ENCODE assay signal across 17 mouse cellular contexts in the genomic region with DNA sequence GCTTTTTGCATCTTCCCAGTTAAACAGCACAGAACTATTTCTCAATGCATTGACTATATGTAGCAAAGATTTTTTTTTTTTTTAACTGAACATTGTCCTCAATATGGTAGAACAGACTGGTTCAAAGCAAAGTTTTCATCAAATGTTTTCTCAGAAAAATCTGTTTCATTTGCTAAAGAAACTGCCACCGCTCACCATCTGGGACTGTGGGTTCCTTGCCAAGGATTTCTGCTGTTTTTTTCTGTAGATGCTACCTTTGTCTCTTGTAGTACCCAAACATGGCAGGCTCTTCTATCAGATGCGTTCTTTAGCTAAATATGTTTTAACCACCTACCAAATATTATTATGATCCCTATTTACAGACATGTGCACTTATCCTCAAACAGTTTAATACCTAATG.
DNase-seq lines count a peak whose midpoint lies in the region; ATAC-seq lines count a peak whose summit lies in the region.
"Had no signal": no experiment of that assay in that cellular context is flagged by ENCODE, and none has a peak within 500 bp of the region (broad histone marks: within the 10 kb centered on the region; RNA-seq: fewer than 3 reads in every experiment).

No protein-coding gene starts in this region.

- no peaks in the 10 kb centered on the region for H3K9me3 ChIP-seq in forebrain, embryonic 15.5 days
- H3K9me3 ChIP-seq in forebrain, embryonic 12.5 days: no peaks in the 10 kb centered on the region
- H3K9me3 ChIP-seq: embryonic facial prominence, embryonic 15.5 days; heart, embryonic 15.5 days; hindbrain, embryonic 12.5 days; intestine, embryonic 15.5 days had no signal

- no peaks in the 10 kb centered on the region for H3K36me3 ChIP-seq in forebrain, embryonic 15.5 days
- no peaks in the 10 kb centered on the region for H3K36me3 ChIP-seq in forebrain, embryonic 12.5 days (replicated peaks)
- H3K36me3 ChIP-seq: embryonic facial prominence, embryonic 15.5 days; heart, embryonic 15.5 days; hindbrain, embryonic 12.5 days; intestine, embryonic 15.5 days had no signal

- H3K4me1 ChIP-seq in forebrain, embryonic 15.5 days: no peaks in the 10 kb centered on the region
- no peaks in the 10 kb centered on the region for H3K4me1 ChIP-seq in forebrain, embryonic 12.5 days
- H3K4me1 ChIP-seq: embryonic facial prominence, embryonic 15.5 days; heart, embryonic 15.5 days; hindbrain, embryonic 12.5 days; intestine, embryonic 15.5 days had no signal

- ATAC-seq in forebrain, embryonic 15.5 days (replicated peaks): peak; percentile 53; the same call in 1 of the 2 replicates
- ATAC-seq in forebrain, embryonic 12.5 days (ENCODE audit: low FRiP score): no peak
- ATAC-seq: intestine, embryonic 15.5 days had no signal

- H3K27me3 ChIP-seq in forebrain, embryonic 15.5 days: no peaks in the 10 kb centered on the region
- H3K27me3 ChIP-seq in forebrain, embryonic 12.5 days: no peaks in the 10 kb centered on the region
- H3K27me3 ChIP-seq: embryonic facial prominence, embryonic 15.5 days; heart, embryonic 15.5 days; hindbrain, embryonic 12.5 days; intestine, embryonic 15.5 days had no signal

- H3K27ac ChIP-seq in forebrain, embryonic 15.5 days (replicated peaks): no peak overlapping the region
- no peak overlapping the region for H3K27ac ChIP-seq in forebrain, embryonic 12.5 days
- H3K27ac ChIP-seq: embryonic facial prominence, embryonic 15.5 days; heart, embryonic 15.5 days; hindbrain, embryonic 12.5 days; intestine, embryonic 15.5 days had no signal

- peak; percentile 50 for DNase-seq in brain, embryonic 18.5 days (ENCODE audit: low read depth, low spot score)
- DNase-seq in layer of hippocampus, adult 18-20 months (ENCODE audit: low spot score in 2 of 2): peak; percentile 25 to 70
- DNase-seq in right cerebral cortex, adult 2 months (ENCODE audit: low spot score in 2 of 2): peak; percentile 18 to 50
- DNase-seq in urinary bladder, postnatal 36 days (ENCODE audit: low spot score in 2 of 2): no peak
- no peak for DNase-seq in heart, postnatal 14 days
- DNase-seq in embryo, embryonic 10 days (ENCODE audit: low spot score): no peak
- DNase-seq: adrenal gland, adult 2 months; lung, embryonic 14.5 days; midbrain, embryonic 14.5 days; thymus, adult 18-20 months had no signal

- H3K9ac ChIP-seq in forebrain, embryonic 15.5 days (replicated peaks): no peak overlapping the region
- H3K9ac ChIP-seq in forebrain, embryonic 12.5 days: no peak overlapping the region
- H3K9ac ChIP-seq: embryonic facial prominence, embryonic 15.5 days; heart, embryonic 15.5 days; hindbrain, embryonic 12.5 days; intestine, embryonic 15.5 days; lung, embryonic 14.5 days had no signal

- intact Hi-C loops in heart, postnatal 14 days (cut with DNase I): no loop called here

- no peak overlapping the region for H3K4me3 ChIP-seq in forebrain, embryonic 15.5 days
- no peak overlapping the region for H3K4me3 ChIP-seq in forebrain, embryonic 12.5 days (replicated peaks)
- H3K4me3 ChIP-seq: embryonic facial prominence, embryonic 15.5 days; heart, embryonic 15.5 days; hindbrain, embryonic 12.5 days; intestine, embryonic 15.5 days had no signal

- no peak overlapping the region for H3K4me2 ChIP-seq in forebrain, embryonic 15.5 days (replicated peaks)
- no peak overlapping the region for H3K4me2 ChIP-seq in forebrain, embryonic 12.5 days
- H3K4me2 ChIP-seq: embryonic facial prominence, embryonic 15.5 days; heart, embryonic 15.5 days; hindbrain, embryonic 12.5 days; intestine, embryonic 15.5 days; liver, embryonic 11.5 days; lung, embryonic 14.5 days had no signal

- WGBS in forebrain, embryonic 15.5 days: 67% methylated on average over 2 of the region's 2 CpGs
- WGBS in forebrain, embryonic 12.5 days: 92% methylated on average over 2 of the region's 2 CpGs

Comparison
In these comparisons a context has a peak if more than half of its experiments do, and no peak if none do; other contexts are left out.
1. DNase-seq: peak in brain, embryonic 18.5 days (single experiment), layer of hippocampus, adult 18-20 months (2 of 2) and right cerebral cortex, adult 2 months (2 of 2); none in urinary bladder, postnatal 36 days (0 of 2), heart, postnatal 14 days (0 of 2) and embryo, embryonic 10 days (single experiment).